Mouse (Mus musculus): ENCODE results near the gene Scyl2.

DNA sequence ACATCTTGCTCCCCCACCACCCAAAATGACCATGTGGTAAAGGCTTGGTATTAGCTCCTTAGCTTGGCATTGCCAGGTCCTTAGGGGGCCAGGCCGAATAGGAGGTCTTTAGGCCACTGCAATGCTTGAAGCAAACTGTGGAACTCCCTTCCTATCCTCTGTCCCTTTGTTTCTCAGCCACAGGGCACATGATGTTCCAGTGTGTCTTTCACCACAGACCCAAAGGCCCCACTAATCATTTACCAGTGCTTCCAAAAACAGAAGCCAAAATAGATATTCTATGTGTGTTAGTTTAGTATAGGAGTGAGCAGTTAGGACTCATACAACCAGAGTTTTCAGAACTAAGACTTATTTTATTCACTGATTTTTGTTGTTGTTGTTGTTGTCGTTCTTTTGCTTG is 59.4 kb downstream of the Scyl2 start:
- no peak for TF ChIP-seq CTCF (IDR thresholded peaks at IDR 0.05; ENCODE audit: low read depth, low read length)
- TF ChIP-seq GATA1 (IDR thresholded peaks at IDR 0.05; ENCODE audit: borderline replicate concordance, low read length), result no peak
